Mouse (Mus musculus) spleen, adult 18-20 months (tissue): ENCODE data around the gene Zp3r.
"Not testable (repeated sequence)": the region's sequence is repeated elsewhere in the genome, so short reads cannot be mapped to it uniquely, and the experiment has no call there.

Experiments used
- DNase-seq, 2 experiments: peaks; one replicate each; pipeline ENCODE4 v3.0.0; 2022; ENCODE audit warnings: mixed read lengths in 2 of 2

The Zp3r gene

DNA sequence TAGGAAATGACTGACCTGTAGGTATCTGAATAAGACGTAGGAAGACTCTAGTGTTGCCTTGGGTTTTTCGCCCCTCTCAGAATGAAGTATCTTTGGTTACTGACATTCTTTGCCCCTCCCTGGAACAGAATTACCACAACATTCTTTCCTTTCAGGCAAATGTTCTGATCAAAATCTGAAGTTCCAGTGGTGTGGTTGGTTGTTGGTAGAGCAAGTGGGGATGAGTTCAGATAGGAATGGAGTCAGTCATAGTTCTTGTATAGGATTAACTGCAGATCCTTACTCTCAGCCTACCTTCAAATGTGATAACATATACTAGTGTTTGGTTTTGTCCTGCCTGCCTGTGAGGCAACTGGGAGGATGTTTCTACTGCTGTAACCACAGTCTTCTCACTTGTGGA, at the start of gene Zp3r:
Gene Zp3r (minus strand): TSS at position 101 of the 400 bp plus-strand sequence.
- DNase-seq, result no peak

DNA sequence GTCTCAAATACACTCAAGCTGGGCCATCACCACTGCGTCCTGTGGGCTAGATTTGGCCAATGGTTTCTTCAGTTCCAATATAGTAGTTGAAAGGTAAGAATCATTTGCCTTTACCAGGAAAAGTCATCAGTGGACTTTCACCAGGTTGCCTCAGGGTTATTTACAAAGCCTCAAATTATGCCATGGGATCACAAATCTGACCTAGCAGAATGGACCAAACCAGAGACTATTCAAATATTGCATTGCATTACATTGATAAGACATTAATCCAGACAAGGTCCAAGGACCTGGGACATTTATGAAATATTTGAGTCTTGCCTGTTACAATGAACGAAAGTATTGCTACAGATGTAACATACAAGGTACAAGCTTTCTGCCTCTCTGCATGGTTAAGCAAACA, 49.1 kb upstream of the Zp3r start:
- no peak for DNase-seq

DNA sequence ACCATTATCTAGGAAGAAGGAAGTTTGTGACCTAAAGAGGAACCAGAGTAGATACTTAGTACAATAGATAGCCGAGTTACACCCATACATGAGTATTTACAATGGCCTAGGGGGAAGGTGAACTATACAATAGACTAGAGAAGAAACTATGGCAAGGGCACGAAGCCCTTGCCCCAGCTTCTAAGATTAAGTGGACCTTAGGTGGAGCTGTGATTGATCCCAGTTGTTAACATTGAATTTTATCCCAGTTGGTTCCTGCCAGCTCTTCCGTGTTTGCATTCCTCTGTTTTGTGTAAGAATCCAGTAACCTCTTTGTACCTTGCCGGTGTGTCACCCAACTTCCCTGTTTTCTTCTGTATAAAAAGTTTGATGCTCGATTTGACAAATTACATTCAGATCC, 34.2 kb upstream of the Zp3r start:
- not testable (repeated sequence) for DNase-seq

DNA sequence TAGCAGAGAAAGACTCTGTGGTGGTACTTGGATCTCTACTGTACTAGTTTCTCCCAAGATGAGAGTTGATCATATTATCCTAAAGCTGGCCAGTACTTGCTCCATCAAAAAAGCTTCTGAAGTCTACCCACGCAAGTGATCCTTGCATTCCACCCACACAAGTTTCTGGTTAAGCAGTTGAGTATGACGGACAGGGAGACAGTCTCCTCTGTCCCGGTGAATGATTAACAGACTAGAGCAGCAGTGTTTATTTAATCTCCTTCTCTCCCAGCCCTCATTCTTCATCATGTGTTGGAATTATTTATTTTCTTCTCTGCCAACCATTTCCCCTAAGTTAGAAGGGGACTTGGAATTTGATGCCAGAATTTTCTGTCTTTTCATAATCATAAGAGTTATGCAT, 32.0 kb upstream of the Zp3r start, which contains the start of gene C4bp:
Gene C4bp (minus strand): TSS at position 179 of the 400 bp plus-strand sequence.
- no peak for DNase-seq

DNA sequence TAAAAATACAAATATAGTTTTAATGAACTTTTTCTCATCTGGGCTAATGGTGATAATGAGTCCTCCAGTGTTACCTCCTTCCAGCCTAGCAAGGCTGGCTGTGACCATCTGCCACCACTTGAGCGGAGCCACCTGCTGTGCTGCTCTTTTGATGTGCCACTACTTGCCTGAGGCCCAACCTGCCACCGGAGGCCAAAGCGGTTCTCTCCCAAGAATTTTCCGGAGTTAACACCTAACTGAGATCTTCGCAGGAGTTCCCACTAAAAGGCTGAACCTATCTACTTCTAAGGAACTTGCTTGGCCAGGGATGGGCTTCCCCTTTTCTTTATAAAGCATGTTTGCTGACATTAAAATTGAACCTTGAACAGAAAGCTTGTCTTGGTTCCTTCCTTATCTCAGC, 30.2 kb upstream of the Zp3r start:
- not testable (repeated sequence) for DNase-seq

DNA sequence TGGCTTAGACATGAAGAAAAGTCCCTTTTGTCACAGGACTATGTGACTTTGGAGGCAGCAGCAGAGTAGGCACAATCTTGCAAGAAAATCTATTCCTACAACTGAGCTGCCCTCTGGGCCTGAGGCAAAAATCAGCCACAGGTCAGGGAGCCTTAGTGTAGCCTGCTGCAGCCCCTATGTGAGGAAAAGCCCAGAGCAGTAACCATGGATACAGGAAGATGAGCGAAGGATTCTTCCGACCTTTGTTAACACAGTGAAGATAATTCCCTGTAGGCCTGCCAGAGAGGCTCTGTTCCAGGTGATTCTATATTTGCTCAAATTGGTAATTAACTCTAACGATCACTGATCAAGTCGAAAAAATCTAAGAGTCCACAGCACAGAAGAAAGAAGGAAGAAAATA, 14.7 kb upstream of the Zp3r start:
- DNase-seq, result no peak

DNA sequence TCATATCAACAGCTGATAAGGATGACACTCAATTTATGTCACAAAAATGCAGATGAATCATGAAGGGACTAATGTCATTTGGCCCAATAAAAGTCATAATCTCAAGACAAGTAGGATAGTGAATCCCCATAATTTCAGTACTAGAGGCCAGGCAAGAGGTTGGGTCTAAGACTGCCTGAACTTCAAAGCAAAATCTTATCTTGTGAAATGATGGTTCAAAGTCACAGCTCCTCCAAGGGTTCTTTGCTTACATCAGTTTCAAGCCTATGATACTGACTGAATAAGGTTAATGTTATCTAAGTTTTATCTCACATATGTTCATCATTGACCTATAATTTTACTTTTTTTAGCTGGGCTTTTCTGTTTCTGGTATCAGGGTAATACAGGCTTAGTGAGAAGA, 11.5 kb upstream of the Zp3r start:
- no peak for DNase-seq

DNA sequence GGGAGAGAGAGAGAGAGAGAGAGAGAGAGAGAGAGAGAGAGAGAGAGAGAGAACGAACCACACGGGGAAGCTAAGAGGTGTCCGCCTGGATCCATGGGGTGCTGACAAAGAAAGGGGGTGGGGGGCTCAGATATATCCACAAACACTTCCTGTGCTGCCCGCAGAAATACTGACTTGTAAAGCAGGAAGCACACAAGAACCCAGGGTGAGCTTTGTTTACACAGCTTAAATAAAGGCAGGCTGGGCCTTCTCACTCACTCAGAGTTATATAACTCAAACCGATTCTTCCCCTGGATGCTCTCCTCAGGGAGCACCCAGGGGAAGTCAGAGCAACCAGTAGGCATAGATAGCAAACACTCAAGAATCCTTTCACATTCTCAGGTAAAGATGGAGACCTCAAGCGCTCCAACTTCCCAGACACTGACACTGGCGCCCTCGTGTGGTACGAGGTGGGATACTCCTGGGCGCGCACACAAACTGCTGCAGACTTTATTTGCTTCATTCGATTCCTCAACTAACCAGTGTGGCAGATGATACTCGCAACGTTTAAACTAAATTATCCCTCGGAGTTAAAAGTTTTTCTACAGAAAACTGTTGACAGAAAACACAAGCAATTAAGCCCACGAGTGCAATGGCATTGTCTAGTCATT, 4.5 kb upstream of the Zp3r start:
- peak; percentile 72 to 89 for DNase-seq

DNA sequence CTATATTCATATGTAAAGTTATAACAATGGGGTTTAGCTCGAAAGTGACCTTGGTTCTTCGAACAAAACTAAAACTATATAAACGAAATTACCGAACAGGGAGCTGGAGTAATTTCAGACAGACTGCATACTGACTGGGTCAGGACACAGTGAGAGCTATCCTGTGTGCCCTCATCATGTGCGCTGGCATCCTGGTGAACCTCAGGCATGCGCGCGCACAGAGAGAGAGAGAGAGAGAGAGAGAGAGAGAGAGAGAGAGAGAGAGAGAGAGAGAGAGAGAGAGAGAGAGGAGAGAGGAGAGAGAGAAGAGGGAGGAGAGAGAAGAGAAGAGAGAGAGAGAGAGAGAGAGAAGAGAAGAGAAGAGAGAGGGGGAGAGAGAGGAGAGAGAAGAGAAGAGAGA, 3.9 kb upstream of the Zp3r start:
- DNase-seq, result no peak

DNA sequence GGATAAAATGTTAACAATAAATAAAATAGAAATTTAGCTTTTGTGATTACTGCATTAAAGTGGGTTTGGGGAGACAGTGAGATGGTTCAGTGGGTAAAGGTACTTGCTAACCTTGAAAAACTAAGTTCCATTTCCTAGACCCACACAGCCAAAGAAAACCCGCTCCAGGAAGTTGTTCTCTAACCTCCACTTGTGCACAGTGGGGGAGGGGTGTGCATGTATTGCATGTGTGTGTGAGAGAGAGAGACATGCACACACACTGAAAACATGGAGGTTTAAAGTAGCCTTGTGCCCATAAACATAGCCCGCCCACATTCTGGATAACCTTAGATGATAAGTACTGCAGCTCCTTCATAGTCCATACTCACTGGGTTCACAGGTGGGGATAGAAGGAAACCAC, 33.1 kb downstream of the Zp3r start:
- DNase-seq, result no peak

DNA sequence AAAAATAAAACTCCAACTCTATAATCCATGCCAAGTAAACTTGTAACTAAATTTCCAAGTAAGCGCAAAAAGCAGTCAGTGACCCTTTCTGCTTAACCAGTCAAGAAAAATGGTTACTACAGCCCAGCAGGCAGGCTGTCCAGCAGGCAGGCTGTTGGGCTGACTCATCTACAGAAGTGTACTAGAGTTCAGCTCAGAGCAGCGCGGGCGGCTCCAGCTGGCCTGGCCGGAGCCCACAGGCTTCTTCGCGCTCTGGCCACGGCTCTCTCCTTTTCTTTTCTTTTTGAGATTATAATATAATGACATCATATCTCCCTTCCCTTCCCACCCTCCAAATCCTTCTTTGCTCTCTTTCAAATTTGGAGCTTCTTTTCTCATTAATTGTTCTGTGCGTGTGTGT, 40.8 kb downstream of the Zp3r start:
- no peak for DNase-seq

DNA sequence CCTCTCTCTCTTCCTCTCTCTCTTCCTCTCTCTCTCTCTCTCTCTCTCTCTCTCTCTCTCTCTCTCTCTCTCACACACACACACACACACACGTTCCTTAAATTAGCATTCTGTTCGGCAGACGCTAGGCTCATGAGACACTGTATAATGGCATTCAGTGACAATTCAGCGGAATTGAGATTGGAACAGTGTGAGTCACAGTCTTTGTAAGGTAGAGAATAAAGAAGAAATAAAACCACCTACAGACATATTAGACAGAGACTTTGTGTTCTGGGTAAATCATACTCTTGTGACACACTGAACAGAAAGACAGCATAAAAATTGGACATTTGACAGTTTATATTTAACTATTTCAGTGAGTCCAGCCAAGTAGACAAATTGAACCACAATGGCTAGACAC, 53.0 kb downstream of the Zp3r start:
- DNase-seq, result no peak

DNA sequence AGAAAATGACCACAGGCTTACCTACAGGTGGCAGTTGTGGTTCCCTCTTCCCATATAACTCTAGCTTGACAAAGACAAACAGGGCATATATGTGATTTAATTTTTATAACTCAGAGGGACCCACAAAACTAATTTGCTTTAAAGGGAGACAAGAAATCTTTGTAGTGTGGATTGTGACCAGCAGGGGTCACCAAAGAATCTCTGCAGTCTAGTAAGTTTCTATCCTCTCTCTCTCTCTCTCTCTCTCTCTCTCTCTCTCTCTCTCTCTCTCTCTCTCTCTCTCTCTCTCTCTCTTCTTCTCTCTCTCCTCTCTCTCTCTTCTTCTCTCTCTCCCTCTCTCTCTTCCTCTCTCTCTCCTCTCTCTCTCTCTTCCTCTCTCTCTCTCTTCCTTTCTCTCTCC, 53.5 kb downstream of the Zp3r start:
- peak in 1 of 2 experiments; percentile 68 for DNase-seq

DNA sequence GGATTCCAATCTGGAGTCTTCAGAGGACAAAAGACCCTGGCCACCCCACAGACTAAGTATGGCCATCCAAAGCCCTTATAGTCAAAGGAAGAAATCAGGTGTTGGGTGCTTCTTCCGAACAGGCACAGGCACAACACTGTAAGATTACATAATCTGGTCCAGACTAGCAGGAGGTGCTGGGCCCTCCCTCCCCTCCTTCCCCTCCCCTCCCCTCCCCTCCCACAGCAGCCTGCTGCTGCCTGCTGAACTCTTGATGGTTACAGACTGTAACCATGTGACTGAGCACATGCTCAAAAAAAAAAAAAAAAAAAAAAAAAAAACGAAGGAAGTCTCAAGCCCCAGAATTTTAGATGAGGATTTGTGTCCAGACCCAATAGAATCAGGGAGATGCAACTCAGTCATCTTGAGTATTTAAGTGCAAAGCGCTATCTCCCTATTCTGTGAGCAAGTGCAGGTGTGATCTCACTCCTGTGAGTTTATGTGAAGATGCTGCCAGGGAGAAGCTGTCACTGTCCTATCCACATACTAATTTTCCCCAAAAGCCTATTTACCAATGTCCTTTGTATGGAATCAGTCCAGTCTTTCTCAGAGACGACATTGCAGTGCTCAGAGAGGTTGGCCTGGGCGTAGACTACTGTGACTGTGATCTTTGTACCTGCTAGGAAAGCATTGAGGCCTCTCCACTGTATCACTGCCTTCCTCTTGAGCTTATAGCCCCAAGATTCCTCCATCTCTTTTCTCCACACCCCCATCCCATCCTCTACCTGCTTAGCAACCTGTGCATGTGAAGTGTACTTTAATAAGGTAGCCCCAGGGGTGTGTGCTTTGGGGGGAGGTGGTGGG, 77.8 kb downstream of the Zp3r start:
- DNase-seq, result no peak

DNA sequence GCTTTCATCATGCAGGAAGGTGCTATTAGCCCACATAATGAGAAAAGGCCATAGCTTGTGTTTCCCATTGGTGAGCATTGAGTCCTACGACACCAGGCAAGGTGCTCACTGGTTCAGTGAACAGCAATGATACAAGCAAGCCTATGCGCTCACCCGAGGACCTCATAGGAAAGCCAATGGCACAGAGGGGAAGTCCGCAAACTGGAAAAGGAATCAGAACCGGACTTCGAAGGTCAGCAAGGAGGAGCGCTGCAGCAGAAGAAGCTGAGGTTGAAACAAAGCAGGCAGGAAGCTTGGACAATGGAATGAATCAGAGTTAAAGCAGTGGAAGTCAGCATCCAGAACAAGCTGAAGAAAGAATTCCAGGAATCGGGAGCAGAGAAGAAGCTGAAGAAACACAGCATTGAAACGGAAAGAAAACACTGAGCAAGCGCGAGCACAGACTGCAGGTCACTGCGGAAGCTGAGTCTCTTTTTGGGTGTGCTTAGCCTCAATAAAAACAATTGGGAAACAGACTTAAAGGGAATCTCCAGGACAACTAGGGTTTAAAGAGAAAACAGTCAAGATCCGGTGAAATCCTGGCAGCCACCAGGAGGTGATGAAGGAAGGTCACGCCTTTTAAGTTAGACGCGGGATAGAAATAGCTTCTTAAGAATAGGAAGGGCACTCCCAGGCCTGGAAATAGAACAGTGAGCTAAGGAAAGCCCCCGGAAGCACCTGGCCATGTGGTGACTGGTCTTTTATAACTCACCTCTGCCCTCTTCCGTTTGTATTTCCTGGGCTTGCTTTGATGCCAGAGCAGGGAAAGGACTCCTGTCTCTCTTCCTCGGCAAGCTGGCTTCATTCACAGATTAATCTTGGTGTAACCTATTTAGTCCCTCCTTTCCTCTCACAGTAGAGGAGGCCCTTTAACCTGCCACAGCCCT, 78.9 kb downstream of the Zp3r start:
- peak; percentile 59 to 61 for DNase-seq

DNA sequence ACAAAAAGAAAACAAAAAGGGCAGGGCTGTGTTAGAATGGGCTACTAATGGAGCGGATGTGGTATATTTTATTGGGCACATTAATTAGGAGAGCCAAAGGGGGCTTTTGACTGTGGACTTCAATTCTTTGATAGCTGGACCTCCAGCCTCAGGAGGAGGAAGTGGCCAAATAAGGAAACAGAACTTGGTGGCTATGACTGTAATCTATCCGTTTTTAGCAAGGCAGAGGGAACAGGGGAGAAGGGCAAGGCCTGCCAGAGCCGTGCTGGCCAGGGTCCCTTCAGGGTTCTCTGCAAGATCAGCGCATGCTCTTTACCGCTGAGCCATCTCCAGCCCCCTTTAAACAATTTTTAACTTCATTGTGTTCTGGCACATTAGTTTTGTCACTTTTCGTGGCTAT, 79.7 kb downstream of the Zp3r start:
- no peak for DNase-seq

DNA sequence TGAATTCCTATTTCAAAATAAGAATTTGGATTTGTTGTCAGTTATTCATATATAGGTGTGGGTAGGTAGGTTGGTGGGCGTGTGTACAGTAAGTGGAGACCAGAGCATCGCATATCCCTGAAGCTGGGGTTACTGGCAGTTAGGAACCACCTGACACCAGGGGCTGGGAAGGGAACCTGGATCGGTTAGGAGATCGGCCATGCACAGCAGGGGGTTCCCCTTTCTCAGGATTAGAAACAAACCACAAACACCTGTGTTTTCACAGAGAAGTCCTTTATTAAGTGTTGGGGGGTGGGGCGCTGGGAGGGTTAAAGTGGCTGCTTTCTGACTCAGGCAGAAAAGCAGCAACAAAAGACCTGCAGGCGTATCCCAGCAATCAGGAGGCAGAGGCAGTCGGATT, 80.3 kb downstream of the Zp3r start:
- DNase-seq, result peak; percentile 58 to 62

DNA sequence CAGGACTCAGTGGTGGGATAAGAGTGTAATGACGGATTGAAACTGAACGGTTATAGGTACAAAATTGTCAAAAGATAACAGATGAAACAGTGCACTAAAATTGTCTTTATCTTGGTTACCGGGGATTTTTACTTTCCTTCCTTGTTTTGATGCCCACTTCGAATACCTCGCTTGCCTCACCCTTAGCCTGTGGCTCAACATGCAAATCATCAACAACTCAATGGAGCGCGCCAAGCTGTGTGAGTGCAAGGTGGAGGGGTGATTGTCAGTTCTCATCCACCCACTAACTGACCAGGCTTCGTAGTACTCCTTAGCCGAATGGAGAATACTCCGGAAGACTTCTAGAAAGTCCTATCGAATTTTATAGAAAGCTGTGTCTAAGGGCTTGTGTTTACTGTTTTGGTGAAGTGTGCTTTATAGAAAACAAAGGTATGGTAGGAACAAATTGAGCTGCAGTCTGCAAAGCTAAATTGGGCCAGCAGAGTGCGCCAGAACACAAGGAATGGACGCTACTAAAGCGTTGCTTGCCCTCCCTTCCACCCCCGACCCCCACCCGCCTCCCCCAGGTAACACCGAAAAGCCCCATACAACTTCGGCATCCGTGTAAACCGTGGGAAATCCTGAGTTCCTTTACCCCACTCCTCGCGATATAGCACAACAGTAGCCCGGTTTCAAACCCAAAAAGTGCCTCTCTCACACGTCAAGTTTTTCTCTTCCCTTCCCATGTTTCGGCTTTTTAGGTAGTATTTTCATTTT, 81.6 kb downstream of the Zp3r start:
- peak; percentile 67 to 86 for DNase-seq
